Mouse (Mus musculus) heart, postnatal 36 days (tissue): Measurements from ENCODE around the gene Stx2. TPM values are rescaled to one million over a fixed set of nuclear protein-coding genes. Genes with fewer than 3 reads are reported as not detected.
"Not testable (repeated sequence)": the region's sequence is repeated elsewhere in the genome, so short reads cannot be mapped to it uniquely, and the experiment has no call there.

ENCODE experiments used
- DNase-seq, 2 experiments: peaks; one replicate each; pipeline ENCODE4 v3.0.0; 2021 to 2022
- intact Hi-C: fragments of 180-260 bp; cut with DNase I; formaldehyde crosslinking; loops from one replicate; pipeline ENCODE4 v1.15.1; 2025
- total RNA-seq, 2 experiments: library from RNA; stranded (reverse); gene quantifications; 2 replicates each; pipeline ENCODE4 v1.2.3; 2021

The Stx2 gene
- total RNA-seq, 2 experiments from 2014 or later: 12.2 to 20.5 TPM

DNA sequence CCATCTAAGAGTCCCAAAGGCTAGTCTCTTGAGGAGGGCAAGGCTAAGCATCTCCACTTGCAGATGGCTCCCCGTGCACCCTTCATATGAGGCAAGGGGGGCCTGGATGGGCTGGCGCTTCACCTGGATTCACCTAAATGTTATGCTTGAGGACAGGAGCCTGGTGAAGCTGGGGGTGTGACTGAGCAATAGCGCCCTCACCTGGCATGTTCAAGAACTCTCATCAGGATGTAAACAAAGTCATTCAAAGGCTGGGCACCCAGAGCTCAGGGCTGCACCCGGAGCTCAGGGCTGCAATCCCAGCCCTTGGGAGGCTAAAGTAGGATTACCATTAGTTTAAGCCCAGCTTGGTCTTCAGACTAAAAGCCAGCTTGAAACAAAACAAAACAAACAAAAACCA lies 44.0 kb downstream of the Stx2 start:
- intact Hi-C loops: no loop called here
- DNase-seq: no peak

DNA sequence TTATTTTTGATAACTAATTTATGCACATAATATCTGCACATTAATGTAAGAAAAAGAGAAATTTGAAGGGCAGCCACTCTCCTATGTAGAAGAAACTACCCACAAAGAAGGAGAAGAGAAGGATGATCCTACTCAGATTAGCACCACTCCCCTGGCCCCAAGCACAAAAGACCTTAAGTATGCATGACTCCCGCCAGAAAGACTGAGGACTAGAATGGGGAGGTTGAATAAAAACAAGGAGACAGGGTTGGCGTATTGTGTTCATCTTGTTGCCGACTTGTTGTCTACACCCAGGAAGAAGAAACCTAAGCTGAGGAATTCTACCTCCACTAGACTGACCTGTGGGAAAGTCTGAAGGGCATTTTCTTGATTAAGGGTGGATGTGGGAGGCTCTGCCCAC lies 49.5 kb downstream of the Stx2 start:
- intact Hi-C loops: no loop called here
- no peak for DNase-seq

DNA sequence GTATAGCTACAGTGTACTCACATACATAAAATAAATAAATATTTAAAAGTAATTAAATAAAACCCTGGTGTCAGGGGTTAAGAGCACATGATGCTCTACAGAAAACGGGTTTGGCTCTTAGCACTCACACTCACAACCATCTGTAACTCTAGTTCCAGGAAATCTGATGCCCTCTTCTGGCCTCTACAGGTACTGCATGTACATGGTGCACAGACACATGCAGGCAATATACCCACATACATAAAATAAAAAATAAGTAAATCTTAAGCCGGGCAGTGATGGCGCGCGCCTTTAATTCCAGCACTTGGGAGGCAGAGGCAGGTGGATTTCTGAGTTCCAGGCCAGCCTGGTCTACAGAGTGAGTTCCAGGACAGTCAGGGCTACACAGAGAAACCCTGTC lies 54.0 kb downstream of the Stx2 start:
- intact Hi-C loops, DNase-seq: not testable (repeated sequence)

DNA sequence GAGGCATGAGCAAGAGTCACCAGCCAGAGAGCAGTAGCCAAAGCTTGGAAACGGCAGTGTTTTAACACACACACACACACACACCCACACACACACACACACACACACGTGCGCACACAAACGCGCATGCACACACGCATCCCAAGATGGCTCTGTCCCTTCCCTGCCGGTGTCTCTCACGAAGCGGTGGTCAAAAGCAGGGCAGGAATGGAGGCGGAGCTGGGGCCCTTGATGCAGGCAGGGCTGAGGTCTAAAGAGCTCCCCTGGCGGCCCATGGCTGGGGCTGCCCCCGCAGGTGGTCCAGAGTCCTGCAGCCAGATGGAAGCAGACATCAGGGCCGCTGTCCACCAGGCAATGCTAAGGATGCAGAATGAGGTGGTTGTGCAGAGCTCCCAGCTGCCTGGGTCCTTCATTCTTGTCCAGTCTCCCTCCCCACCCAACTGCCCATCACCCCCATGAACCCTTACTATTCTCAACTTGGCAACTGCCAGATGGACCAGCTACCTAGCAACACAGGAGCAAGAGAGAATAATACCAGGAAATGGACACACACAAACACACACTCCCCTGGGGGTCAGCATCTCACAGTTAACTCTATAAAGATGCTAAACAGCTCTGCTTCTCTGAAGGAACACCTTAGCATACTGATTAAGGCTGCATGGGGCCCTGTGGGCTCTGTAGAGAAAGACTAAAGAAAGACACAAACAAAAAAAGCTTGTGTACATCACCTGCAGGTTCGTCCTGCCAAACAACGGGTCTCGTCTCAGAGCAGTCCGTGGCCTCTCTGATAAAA lies 54.9 kb downstream of the Stx2 start, which contains the start of gene Rimbp2:
Gene Rimbp2 (minus strand): TSS at position 209 of the 793 bp plus-strand sequence.
- intact Hi-C loops: no loop called here
- DNase-seq: no peak

DNA sequence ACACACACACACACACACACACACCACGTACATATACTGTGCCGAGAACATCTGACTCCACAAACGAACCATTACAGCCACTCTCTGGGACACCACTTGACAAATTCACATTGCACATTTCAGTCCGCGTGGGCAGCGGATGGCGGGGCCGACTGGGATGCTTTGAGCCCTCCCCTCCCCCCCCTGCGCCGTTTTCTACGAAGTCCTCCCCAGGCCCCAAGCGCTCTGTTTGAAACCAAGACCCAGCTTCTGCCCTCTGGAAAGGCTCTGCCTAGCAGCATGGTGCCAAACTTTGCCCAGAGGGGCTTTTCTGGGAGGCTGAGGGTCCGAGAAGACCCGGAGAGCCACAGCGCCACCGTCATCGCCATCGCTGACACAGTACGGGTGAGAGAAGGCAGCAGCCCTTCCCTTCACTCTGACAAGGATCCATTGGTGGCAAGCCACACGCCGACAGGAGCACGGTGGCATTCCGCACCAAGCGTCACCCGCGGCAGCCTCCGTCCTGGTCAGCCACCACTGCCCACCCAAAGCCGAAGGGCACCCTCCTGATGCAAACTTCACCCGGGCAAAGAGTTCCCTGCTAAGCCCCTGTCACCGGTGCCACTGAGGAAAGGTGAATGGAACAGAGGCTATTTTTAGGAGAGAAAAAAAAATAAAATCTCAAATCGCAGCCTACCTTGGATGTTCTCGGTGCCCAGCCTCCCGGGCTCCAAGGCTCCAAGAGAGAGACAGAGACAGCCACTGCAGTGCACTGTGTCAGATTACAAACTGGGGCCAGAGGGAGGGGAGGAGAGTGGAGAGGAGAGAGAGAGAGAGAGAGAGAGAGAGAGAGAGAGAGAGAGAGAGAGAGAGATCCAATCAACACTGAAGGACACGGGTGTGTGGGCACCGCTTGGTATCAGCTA lies 55.8 kb downstream of the Stx2 start:
- intact Hi-C loops: no loop called here

DNA sequence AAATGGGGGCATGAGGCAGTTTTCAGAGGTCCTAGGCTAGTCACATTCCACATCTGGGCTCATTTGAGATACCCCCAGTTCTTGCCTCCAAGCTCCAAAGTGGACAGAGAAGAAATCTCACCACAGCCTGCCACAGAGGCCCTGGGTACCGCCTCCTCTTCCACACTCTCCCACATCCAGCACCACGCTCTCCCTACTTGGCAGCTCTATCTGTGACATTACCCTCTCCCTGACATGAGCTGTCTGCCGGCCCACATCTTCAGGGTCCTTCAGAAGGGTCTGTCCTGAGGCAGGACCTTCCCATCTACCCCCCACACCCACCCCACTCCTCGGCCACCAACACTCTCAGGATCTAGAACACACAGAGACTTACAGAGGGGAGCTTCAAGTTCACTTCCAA lies 56.9 kb downstream of the Stx2 start:
- intact Hi-C loops: no loop called here
- DNase-seq: no peak

More for the DNA sequence above, 55.8 kb downstream of the Stx2 start:
- DNase-seq: no peak

DNA sequence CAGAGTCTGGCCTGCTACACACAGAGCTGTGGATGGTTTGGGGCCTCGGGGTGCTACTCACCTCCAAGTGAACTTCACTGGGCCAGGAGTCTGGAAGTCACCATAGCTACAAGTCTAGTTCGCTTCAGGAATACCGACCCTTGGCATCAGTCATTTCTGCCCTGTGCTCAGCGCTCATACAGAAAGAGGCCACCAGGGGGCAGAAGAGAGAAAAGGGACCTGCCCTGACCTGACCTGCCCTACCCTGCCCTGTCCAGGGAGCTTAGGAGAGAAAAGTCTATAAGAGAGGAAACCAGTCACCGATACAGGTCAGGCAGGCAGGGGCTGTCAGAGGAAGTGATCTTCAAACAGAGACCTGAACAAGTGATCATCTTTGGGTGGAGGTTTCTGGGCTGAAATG lies 61.3 kb downstream of the Stx2 start:
- intact Hi-C loops: loop anchor here (1.0 kb wide), 1 partner anchor 24 kb away; no protein-coding TSS in a partner anchor
- DNase-seq: peak in 1 of 2 experiments; percentile 28

DNA sequence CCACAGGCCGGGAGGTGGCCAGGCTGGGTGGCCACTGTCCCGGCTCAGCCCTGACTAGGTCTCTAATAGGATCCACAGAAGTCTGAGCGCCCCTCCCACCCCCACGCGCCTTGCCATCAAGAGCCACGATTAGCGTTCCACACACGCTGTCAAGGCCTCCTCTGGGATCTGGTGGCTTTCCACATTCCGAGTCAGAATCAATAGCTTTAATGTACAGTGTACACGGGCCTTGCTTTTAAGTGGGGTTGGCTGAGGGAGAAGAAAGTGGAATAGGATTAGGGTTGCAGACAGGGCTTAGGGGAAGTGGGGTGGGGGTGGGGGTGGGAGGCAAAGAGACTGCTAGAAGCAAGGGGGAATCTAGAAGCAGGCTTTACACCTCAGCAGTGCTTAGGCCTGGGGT lies 67.9 kb downstream of the Stx2 start:
- DNase-seq: no peak
- intact Hi-C loops: no loop called here

DNA sequence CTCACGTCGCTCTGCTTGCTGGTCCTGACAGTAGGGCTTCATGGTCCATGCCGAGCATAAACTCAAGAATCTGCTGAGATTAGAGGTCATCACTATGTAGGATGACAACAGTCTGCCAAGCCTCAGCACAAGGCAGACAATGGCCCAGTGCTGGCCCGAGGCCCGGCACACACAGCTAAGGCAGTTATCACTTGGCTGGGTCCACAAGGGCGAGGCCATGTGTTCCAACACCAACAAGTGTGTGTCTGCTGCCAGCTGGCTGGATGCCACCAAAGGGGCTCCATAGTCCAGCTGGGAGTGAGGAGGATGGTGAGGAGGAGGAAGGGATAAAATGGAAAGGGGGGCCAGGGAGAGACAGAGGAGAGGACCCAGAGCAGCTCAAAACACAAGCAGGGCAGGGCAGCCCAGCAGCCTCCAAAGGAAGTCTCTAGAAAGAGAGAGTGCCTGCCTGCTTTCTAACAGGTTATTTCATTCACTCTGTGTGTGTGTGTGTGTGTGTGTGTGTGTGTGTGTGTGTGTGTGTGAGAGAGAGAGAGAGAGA lies 72.9 kb downstream of the Stx2 start:
- DNase-seq: peak; percentile 49 to 58
- intact Hi-C loops: no loop called here

Other genes with a start within 250 kb of the Stx2 start
- under 1 TPM in 1 of 2 experiments, not detected in 1; 0.19 TPM for gene Rimbp2, start 55.1 kb downstream of the Stx2 start, total RNA-seq
- gene Ran, start 11.5 kb upstream of the Stx2 start, total RNA-seq: 100 to 1,000 TPM in 1 of 2 experiments, 10 to 100 TPM in 1; 86.3 to 103 TPM
- gene Adgrd1, start 88.2 kb upstream of the Stx2 start, total RNA-seq: 1 to 10 TPM; 4.7 to 5.9 TPM